Comparison of ENCODE assay signal across 8 mouse cellular contexts in the genomic region with DNA sequence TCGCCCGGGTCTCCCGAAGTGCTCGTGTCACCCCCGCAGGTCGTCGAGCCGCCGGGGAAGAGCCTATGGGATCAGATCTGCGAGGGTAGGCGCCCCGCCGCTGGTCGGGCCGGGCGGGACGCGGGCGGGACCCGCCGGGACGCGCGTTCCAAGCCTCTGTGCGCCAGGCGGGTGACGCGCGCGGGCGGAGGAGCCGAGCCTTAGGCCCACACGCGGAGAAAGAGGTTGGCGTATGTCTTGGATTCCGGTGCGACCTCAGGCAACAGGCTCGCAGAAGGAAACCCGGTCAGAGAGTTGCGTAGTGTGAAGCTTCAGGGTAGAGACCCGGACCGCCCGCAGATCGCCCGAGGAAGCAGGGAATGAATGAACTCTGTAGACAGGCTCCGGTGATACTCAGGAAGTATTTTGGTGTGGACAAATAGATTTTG. TPM values are rescaled to one million over a fixed set of nuclear protein-coding genes. Genes with fewer than 3 reads are reported as not detected.
DNase-seq lines count a peak whose midpoint lies in the region; ATAC-seq and TF ChIP-seq lines count a peak whose summit lies in the region.

A gene (minus strand): TSS at position 378 of the 428 bp plus-strand sequence.

- no peak for DNase-seq in testis, postnatal 10 days (ENCODE audit: low spot score)
- no peak for DNase-seq in embryonic facial prominence, embryonic 10.5 days (ENCODE audit: low spot score)
- DNase-seq in left cerebral cortex, postnatal 14 days (ENCODE audit: low spot score in 2 of 2): no peak
- no peak for DNase-seq in spleen, postnatal 36 days (ENCODE audit: low spot score in 2 of 2)
- no peak for DNase-seq in embryo, embryonic 11 days

- H3K27ac ChIP-seq in testis, adult 2 months (ENCODE audit: control insufficient read depth, insufficient read depth, low read depth, low read length): peak within 1 kb of the TSS; percentile 93
- peak within 1 kb of the TSS; percentile 88 for H3K27ac ChIP-seq in embryonic facial prominence, embryonic 10.5 days (replicated peaks)
- no peak within 1 kb of the TSS; the same call in 1 of the 2 replicates for H3K27ac ChIP-seq in heart, embryonic 12.5 days (ENCODE audit: poor library complexity, severe bottlenecking)

- under 1% methylated on average over 46 of the region's 46 CpGs for WGBS in embryonic facial prominence, embryonic 10.5 days
- under 1% methylated on average over 42 of the region's 46 CpGs for WGBS in heart, embryonic 12.5 days

- H3K9ac ChIP-seq in heart, embryonic 12.5 days: peak within 1 kb of the TSS; percentile 76

- H3K27me3 ChIP-seq in testis, adult 2 months (ENCODE audit: control insufficient read depth, insufficient read depth, low read length): no peaks in the 10 kb centered on the region
- H3K27me3 ChIP-seq in embryonic facial prominence, embryonic 10.5 days (replicated peaks; ENCODE audit: low read depth, poor library complexity, severe bottlenecking): no peaks in the 10 kb centered on the region
- no peaks in the 10 kb centered on the region for H3K27me3 ChIP-seq in heart, embryonic 12.5 days (replicated peaks)

- ATAC-seq in heart, embryonic 12.5 days (ENCODE audit: insufficient number of reproducible peaks, low FRiP score): peak; percentile 81
- no peak for ATAC-seq in monocyte, adult 5-6 weeks (replicated peaks; ENCODE audit: insufficient number of reproducible peaks, low FRiP score, low TSS enrichment, poor library complexity, severe bottlenecking)

- peak within 1 kb of the TSS; percentile 98 for H3K4me3 ChIP-seq in testis, adult 2 months (ENCODE audit: control insufficient read depth, low read depth, low read length)
- H3K4me3 ChIP-seq in embryonic facial prominence, embryonic 10.5 days: peak within 1 kb of the TSS; percentile 91
- H3K4me3 ChIP-seq in heart, embryonic 12.5 days: peak within 1 kb of the TSS; percentile 82

- intact Hi-C loops in left cerebral cortex, postnatal 14 days (cut with DNase I): loop anchor here (5.0 kb wide), 1 partner anchor 136 kb away; no protein-coding TSS in a partner anchor

- no peaks in the 10 kb centered on the region; the same call in 1 of the 2 replicates for H3K36me3 ChIP-seq in testis, adult 2 months (ENCODE audit: control insufficient read depth, insufficient read depth, low read length)
- peaks cover 50% of the 10 kb centered on the region for H3K36me3 ChIP-seq in embryonic facial prominence, embryonic 10.5 days (replicated peaks)
- peaks cover 28% of the 10 kb centered on the region for H3K36me3 ChIP-seq in heart, embryonic 12.5 days

- peak within 1 kb of the TSS; percentile 78 for H3K4me2 ChIP-seq in heart, embryonic 12.5 days

- no peak; the same call in 1 of the 2 replicates for TF ChIP-seq POLR2A in testis, adult 2 months (IDR thresholded peaks at IDR 0.05; ENCODE audit: control insufficient read depth, low read depth, low read length)

- no peaks in the 10 kb centered on the region for H3K9me3 ChIP-seq in embryonic facial prominence, embryonic 10.5 days
- no peaks in the 10 kb centered on the region for H3K9me3 ChIP-seq in heart, embryonic 12.5 days (replicated peaks)

- no peaks in the 10 kb centered on the region for H3K4me1 ChIP-seq in testis, adult 2 months (ENCODE audit: control insufficient read depth, insufficient read depth, low read length)
- H3K4me1 ChIP-seq in embryonic facial prominence, embryonic 10.5 days: peaks cover 17% of the 10 kb centered on the region
- peaks cover 21% of the 10 kb centered on the region for H3K4me1 ChIP-seq in heart, embryonic 12.5 days (replicated peaks)

- no peak for TF ChIP-seq CTCF in testis, adult 2 months (IDR thresholded peaks at IDR 0.05; ENCODE audit: control insufficient read depth, insufficient read depth, insufficient replicate concordance, low read depth, low read length)

RNA-seq across cellular contexts. Expression of the gene that starts here (rescaled TPM):
- 26.1 and 34.7 TPM in 2 replicates for polyA plus RNA-seq in testis, adult 2 months (2012; rRNA removed)
- polyA plus RNA-seq in embryonic facial prominence, embryonic 10.5 days (2016; fragmentation: Nextera tagmentation; extraction: Ambion mirVana): 161 and 162 TPM in 2 replicates
- polyA plus RNA-seq in heart, embryonic 12.5 days (2016; fragmentation: Nextera tagmentation; extraction: Ambion mirVana): 63.5 and 65.6 TPM in 2 replicates
- total RNA-seq in left cerebral cortex, postnatal 14 days (2021): 10 to 100 TPM; 36.8 to 39.6 TPM
- total RNA-seq in monocyte, adult 5-6 weeks (2017): 10.1 to 19.7 TPM (median 15.1 TPM) in 3 replicates
